Mouse (Mus musculus) cerebellum, adult (tissue): ENCODE measurements around the gene Ak9.

Experiments used
- ATAC-seq: cut with Nextera tagmentation; 2 replicates; pipeline ENCODE4 v1.9.2; 2017; ENCODE audit warnings: mild to moderate bottlenecking, moderate library complexity, mixed read lengths; ENCODE audit not compliant: insufficient number of reproducible peaks, low FRiP score, low TSS enrichment

Gene Ak9

DNA sequence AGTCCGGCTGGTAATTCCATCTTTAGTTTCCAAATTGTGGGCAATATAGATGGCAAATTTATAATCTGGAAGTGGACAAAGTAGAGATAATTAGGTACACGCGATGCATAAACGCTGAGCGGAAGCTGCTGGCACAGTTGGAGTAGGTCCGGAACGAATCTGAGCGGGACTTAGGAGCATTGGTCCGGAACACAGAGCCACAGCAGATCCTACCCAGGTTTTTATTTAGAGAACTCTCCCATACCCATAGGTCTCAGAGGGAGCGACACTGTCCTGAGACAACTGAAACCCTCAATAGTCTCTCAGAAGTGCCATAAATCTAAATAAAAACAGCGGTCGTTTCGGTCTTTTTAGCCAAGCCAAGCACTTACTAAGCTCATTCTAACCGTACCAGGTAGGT, 145.9 kb downstream of the Ak9 start:
- peak; percentile 69 for ATAC-seq

DNA sequence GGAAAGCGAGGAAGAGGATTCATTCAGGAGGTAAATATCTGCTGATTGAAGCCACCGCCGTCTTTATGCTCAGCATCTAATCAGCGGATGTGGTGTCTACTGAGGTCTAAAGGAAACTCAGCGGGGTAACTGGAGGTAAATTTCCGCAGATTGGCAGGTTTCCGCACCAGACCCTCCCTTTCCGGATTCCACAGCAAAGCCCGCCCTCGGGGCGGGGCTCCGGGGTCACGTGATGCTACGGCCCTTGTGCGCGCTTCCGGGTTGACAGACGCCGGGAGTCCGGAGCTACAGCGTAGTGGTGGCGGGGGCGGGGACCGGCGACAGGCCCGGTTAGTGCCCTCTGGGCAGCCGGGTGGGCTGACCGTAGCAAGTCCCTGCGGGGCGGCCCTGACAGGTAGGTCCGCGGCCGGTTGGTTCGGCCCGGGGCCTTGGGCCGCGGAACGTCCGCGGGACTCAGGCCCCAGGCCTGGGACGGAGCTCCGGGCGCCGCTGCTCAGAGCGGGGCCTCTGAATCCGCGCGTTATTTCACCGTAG, 146.4 kb downstream of the Ak9 start, which contains the start of gene Zbtb24:
TSS of gene Zbtb24 (plus strand) at position 247 of the 534 bp plus-strand sequence.
- peak; percentile 94 for ATAC-seq

DNA sequence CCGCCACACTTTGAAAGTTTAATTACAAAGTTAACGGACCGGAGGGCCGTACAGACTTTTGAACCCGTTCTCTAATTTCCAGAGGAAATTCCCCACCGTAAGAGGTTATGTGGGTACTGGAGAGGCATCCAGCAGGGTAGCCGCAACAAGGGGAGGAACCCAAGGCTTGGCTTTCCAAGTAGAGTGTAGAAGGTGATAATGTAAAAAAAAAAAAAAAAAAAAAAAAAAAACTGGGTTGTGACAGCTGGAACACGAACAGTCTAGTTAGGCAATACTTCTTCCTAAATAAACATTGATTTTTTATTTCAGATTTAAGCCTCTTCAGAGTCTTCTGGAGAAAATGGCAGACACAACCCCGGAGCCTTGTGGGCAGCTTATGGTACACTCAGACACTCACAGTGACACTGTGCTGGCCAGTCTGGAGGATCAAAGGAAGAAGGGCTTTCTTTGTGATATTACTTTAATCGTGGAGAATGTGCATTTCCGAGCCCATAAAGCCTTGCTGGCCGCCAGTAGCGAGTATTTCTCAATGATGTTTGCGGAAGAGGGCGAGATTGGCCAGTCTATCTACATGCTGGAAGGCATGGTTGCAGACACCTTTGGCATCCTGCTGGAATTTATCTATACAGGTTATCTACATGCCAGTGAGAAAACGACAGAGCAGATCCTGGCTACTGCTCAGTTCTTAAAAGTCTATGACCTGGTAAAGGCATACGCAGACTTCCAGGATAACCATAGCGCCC, 147.2 kb downstream of the Ak9 start:
- ATAC-seq, result no peak

DNA sequence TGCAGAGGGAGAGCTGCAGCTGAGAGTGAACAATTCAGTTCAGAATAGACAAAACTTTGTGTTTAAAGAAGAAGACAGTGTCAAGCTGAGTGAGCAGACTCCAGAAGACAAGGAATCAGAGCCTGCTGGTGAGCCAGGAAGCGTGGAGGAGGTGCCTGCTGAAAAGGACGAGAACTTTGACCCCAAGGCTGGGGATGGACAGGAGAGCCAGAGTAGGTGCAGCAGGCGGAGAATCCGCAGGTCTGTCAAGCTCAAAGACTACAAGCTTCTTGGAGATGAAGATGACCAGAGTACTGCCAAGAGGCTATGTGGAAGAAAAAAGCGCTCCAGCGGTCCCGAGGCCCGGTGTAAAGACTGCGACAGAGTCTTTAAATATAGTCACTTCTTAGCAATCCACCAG, 147.9 kb downstream of the Ak9 start:
- ATAC-seq, result no peak

DNA sequence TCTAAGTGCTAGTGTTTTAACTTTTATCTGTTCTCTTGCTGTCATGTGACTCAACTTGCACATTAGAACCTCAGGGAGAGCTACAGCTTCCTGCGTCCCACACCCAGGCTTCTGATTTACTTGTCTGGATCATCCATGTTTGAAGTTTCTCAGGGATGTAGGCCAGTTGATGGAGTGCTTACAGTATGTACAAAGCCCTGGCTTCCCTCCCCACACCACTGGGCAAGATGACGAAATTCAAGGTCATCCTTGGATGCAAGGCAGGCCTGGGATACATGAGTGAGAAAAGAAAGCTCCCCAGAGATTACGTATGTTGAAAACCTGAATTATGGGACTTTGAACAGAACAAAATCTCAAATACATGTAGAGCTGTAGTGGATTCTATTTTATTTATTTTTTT, 149.0 kb downstream of the Ak9 start:
- ATAC-seq, result no peak

DNA sequence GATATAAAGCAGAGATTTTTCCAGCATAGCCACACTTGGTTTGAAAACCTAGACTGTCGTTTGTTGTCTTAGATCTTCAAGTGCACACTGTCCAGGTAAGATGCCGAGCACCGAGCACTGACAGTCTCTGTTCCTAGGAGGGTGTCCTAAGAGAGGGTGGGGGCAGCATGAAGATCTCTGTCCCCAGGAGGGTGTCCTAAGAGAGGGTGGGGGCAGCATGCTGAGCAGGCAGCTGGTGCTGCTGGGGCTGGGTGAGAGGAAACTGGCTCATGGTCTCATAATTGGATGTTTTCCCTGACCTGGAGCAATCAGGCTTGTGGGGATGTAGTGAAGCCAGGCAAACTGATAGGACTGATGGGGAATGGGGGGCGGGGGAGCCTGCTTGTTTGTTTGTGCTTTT, 156.2 kb downstream of the Ak9 start:
- ATAC-seq, result peak; percentile 61; the same call in 1 of the 2 replicates

DNA sequence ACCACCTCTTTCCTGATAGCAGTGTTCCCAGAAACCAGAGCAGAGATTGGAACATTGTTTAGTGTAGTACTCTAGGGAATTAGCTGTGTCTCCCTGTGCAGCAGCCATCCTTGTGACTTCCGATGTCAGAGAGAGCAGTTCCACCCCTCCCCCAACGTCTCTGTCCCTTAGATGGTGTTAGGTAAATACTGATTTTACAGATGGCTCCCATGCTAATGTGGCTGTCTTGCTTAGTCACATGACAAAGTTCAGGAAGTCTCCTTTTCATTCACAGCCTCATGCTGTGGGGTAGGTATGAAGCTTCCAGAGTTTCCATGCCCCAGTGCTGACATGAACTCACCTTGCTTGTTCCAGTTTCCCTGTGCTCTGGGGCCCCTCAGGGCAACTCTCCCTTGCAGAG, 156.7 kb downstream of the Ak9 start:
- ATAC-seq, result no peak

DNA sequence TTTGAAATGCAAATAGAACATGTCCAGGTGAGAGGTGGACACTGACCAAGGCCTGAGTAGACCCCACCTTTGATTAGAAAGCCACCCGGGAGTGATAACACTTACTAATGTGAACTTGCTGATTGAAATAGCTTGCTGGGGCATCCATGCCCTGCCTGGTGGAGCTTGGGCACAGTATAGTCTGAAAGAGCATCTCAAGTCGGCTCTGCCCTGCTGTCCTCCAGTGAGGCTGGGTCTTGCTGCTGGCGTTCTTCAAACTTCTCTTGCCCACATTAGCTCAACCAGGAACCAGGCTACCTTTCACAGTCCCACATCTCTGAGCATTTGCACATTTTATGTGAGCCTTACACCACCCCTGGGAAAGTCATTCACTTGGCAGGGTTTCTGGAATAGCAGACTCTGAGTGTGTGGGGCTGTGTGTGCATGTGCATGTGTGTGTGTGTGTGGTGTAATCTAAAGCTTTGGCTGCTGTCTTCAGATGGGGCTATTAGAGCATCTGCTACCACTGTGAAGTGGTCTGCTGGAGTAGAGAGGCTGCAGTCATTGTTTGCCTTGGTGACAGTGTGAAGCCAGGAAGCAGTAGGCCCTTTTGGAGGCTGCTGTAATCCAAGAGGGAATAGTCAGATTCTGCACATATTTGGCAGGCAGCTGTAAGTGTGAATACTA, 157.4 kb downstream of the Ak9 start:
- ATAC-seq, result no peak

DNA sequence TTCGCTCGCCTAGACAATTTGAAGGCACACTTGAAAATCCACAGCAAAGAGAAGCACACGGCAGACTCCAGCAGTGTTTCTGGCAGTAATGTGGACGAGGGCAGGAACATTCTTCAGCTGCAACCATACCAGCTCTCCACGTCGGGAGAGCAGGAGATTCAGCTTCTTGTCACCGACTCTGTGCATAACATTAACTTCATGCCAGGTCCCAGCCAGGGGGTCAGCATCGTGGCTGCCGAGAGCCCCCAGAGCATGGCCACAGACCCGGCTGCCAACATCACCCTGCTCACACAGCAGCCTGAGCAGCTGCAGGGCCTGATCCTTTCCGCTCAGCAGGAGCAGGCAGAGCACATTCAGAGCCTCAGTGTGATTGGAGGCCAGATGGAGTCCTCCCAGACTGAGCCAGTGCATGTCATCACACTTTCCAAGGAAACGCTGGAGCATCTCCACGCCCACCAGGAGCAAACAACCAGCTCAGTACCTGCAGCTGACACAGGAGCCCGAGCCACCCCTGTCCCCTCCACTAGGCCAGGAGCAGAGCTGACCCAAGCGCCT, 160.7 kb downstream of the Ak9 start:
- ATAC-seq, result no peak

DNA sequence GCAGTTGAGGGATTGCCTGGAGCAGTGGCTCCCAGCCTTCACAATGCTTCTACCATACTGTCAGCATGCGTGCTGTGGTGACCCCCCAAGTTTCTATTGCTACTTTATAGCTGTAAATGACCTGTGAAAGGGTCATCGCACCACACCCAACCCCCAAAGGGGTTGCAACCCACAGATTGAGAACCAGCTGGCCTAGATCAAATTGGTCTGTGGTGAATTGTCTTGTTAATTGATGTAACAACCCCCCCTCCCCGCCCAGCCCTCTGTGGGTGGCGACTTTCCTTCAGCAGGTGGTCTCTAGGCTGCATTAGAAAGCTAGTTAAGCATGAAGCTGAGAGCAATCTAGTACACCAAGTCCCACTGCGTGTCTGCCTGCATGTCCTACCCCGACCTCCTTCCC, 163.5 kb downstream of the Ak9 start:
- ATAC-seq, result no peak

DNA sequence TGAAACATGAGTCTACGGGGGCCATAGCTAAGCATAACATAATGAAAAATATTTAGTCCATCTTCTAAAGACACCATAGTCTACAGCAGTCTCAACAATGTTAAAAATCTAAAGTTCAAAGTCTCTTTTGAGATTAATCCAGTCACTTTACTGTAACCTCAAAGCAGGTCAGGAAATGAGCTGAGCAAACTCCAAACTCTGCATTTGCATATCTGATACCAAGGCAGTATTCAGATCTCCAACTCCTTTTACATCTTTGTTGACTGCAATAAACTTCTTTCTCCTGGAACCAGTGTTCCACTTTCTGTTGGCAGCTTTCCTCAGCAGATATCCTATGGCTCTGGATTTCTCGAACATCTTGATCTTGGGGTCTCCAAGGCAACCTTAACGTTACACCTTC, 166.9 kb downstream of the Ak9 start:
- no peak for ATAC-seq

DNA sequence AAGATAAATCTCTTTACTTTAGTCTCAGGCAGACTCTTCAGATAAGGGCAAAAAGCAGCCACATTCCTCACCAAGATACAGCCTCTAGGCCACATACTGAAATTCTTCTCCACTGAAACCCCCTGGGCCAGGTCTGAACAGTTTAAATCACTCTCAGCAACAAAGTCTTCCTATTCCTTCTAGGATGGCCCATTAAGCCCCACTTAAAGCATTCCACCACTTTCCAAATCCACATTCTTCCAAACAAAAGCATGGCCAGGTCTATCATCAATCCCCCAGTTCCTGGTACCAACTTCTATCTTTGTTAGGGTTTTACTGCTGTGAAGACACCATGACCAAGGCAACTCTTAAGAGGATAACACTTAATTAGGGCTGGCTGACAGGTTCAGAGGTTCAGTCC, 168.8 kb downstream of the Ak9 start:
- ATAC-seq, result no peak

DNA sequence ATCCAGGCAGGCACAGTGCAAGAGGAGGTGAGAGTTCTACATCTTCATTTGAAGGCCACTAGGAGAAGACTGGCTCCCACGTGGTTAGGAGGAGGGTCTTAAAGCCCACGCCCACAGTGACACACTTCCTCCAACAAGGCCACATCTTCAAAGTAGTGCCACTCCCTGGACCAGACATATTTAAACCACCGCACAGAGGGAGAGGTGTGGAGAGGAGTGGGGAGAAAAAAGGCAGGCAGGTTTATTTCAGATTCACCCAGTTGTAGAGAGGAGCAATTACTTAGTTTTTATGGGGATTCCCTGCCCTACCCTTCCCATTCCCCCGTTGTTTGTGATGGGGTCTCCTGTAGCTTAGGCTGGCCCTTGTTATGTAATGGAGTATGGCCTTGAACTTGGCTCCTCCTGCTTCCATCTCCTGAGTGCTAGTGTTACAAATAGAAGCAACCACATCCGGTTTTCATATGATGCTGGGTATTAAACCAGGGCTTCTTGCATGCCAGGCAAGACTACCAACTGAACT, 169.2 kb downstream of the Ak9 start:
- no peak for ATAC-seq

DNA sequence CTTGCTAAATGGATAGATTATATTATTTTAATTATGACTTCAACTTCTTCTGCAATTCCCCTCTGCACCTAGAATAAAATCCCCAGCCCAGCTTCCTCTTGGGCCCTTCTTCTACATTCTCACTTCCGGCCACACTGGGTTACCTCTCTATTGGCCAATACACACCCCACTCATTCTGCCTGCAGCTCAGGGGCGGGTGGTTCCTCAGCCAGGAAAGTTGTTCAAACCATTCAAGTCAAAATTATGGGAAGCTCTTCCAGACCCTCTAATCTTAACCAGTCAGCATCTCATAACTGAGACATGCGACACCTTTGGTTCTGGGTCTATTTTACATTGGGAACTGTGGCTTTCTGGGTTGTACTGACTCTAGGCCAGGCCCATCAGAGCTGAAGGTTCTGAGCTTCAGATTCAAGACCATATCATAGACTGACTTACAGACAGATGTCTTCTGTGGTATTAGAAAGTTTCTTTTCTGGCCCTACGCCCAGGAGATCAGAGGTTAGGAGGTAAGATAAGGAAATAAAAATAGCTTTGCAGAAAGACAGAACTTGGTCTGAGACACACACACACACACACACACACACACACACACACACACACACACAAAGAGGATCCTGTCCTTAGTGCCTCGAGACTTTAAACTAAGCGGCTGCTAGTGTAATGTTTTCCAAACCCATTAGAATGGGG, 170.1 kb downstream of the Ak9 start:
- no peak for ATAC-seq

DNA sequence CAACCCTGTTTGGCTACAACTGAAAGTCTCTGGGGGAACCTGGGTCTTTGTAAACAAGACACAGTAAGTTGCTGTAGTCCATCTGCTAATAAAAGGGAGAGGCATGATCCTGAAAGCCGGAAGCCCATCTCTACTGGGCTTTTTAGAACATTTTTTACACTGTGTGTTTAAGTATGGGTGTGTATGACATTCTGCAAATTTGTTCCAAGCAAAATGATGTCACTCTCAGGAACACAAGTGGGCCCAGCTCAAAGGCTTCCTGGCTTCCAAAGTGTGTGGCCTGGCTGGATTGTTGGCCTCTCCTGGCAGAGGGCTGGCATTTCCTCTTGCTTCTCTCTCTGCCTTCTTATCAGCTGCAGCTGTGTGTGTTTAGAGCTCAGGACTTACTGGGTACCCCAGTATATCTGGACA, 171.2 kb downstream of the Ak9 start:
- no peak for ATAC-seq

DNA sequence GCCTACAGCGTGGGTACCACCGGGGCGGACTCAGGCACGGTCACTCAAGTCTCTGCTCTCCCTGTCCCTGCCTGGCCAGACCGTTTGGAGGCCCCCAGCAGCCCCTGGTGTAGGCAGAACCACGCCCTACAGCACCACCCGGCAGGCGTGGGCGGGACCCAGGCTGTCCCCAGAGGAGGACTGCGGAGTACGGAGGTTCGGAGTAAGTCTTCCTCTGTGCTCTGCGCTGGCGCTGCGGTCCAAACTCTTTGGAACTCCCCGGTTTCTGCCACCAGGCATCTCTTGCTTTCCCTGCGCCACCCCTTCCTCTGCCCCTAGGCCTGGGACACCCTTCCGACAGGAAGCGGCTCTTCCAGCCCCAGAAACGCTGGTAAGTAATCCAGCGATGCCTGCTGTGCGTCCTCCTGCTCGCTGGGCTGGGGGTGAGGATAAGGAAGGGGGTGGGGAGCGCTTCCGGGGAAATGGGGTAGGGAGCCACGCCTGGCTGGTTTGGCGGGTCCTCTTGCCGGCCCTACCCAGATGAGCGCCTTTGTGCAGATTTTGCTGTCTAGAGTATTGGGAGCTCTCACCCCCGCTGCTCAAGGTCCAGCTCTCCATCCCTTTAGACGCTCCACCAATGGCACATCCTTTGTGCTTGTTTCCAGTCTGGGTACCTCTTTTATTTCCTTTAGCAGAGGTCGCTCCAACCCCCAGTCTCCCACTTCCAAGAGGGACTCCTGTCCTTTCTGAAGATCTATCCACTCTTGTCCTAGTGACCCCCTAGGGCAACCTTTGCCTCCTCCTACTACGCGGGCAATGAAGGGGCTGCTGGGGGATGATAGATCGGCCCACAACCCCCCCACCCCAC, 172.6 kb downstream of the Ak9 start, which contains the start of gene Mical1:
TSS of gene Mical1 (plus strand) at position 144 of the 847 bp plus-strand sequence.
- peak; percentile 28; the same call in 1 of the 2 replicates for ATAC-seq

DNA sequence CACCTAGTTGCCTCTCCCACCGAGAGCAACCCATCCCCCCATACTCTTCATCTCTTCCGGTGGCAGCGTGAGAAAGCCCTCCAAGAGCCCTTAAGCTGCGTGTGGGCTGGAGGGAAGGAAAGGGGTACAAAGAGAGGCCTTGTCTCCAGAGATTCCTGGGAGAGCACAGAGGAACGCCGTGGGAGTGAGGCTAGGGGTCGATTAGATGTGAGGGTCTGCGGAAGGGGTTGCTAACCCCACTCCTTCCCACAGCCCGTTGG, 173.2 kb downstream of the Ak9 start:
- ATAC-seq, result no peak

DNA sequence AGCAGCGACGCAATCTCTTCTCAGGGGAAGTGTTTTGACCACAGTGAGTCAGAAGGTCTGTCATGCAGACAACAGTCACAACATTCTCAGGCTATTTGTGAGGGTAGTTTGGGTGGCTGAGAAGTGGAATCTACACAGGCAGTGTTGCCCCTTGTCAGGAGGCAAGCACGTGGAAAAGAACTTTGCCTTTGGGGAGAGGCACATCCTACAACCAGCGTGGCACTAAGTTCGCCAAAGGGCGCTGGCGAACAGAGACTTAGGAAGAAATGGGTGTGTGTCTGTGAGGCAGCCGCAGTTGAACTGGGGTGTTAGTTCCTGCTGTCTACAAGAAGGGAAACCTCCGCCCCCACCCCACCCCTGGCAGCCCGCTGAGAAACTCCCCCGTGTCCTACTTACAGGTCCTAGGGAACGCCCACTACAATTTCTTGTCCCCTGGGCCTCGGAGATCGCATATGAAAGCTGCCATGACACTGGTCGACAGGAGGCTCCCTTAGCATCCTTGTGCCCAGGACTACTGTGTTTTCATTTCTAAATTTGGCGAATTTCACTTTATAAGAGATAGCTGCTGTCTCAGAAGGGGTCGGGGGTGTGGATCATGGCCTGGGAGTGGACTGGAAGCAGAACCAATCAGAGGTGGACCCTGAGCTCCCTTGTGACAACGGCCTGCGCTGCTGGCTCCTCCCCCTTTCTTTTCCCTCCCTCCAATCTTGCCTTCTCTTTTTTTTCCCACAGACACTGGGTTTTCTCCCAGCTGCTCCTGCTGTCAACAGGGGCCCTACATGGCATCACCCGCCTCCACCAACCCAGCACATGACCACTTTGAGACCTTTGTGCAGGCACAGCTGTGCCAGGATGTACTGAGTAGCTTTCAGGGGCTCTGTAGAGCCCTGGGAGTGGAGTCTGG, 173.8 kb downstream of the Ak9 start:
- ATAC-seq, result no peak

DNA sequence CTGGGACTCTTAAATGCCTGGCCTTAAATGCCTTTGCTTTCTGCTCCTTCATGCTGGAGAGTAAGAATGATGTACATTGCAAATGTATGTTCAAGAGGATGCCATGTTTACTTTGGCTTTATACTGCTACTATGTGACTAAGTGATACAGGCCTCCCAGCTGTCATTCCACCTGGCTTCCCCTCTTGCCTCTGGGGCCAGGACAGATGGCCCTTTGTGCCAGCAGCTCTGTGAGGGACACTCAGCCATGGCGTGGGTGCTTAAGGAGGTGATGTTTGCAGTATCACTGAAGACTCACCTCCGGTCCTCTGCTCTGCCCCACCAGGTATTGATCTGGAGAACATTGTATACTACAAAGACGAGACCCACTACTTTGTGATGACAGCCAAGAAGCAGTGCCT, 176.2 kb downstream of the Ak9 start:
- ATAC-seq, result no peak
